Mouse (Mus musculus) heart, postnatal 0 days (tissue): ENCODE measurements around the gene Mst1. TPM values are rescaled to one million over a fixed set of nuclear protein-coding genes. Genes with fewer than 3 reads are reported as not detected.
A peak's percentile ranks its signal among the peaks of the same experiment; 100 is the strongest.

ENCODE experiments used
- ATAC-seq: fragments of 200-750 bp; cut with Nextera tagmentation; 2 replicates; pipeline ENCODE4 v1.8.0; 2017; ENCODE audit warnings: low read depth, moderate number of reproducible peaks, moderate library complexity; ENCODE audit not compliant: insufficient read depth
- DNase-seq: peaks from one replicate; pipeline ENCODE4 v3.0.0-alpha.2; 2016; ENCODE audit warnings: low spot score
- H3K27ac ChIP-seq: fragments of 300-500 bp; sonication (generic); 2 replicates; pipeline ENCODE4 v1.5.1; 2014; ENCODE audit warnings: low read depth, mild to moderate bottlenecking
- H3K27me3 ChIP-seq: fragments of 300-500 bp; sonication (generic); 2 replicates; pipeline ENCODE4 v1.6.1; 2014; ENCODE audit warnings: low read length, mixed read lengths; ENCODE audit not compliant: control insufficient read depth, insufficient read depth
- H3K36me3 ChIP-seq: fragments of 300-500 bp; sonication (generic); replicated peaks from 2 replicates; pipeline ENCODE4 v1.6.1; 2014; ENCODE audit warnings: low read length, mixed read lengths; ENCODE audit not compliant: control insufficient read depth, insufficient read depth
- H3K4me1 ChIP-seq: fragments of 300-500 bp; sonication (generic); 2 replicates; pipeline ENCODE4 v1.6.1; 2014; ENCODE audit warnings: antibody characterized with exemption; ENCODE audit not compliant: control insufficient read depth, insufficient read depth
- H3K4me2 ChIP-seq: fragments of 300-500 bp; sonication (generic); 2 replicates; pipeline ENCODE4 v1.6.1; 2014; ENCODE audit warnings: low read depth, mild to moderate bottlenecking, low read length, moderate library complexity
- H3K4me3 ChIP-seq: fragments of 300-500 bp; sonication (generic); 2 replicates; pipeline ENCODE4 v1.5.1; 2014; ENCODE audit warnings: low read depth, low read length
- H3K9ac ChIP-seq: fragments of 300-500 bp; sonication (generic); replicated peaks from 2 replicates; pipeline ENCODE4 v1.6.1; 2014; ENCODE audit warnings: low read depth, low read length, mixed read lengths
- H3K9me3 ChIP-seq: fragments of 300-500 bp; sonication (generic); replicated peaks from 2 replicates; pipeline ENCODE4 v1.6.1; 2016; ENCODE audit warnings: low read length; ENCODE audit not compliant: control insufficient read depth
- CTCF ChIP-seq: IDR thresholded peaks from 2 replicates; pipeline ENCODE4 v1.5.1; 2016; ENCODE audit warnings: antibody characterized with exemption, control low read depth, low read depth
- EP300 ChIP-seq: IDR thresholded peaks from 2 replicates; pipeline ENCODE4 v1.6.1; 2016; ENCODE audit warnings: antibody characterized with exemption, low read depth
- WGBS: fragments of 180-500 bp; shearing (Covaris S2); extraction: QIAGEN DNeasy Blood & Tissue Kit; methylation state at CpG from one replicate; pipeline ENCODE4 v1.1.7; 2014; 5-methylcytosine and 5-hydroxymethylcytosine counted together
- polyA plus RNA-seq: library from polyadenylated mRNA; unstranded; fragments of >200 nt; fragmentation: Nextera tagmentation; extraction: Ambion mirVana; gene quantifications from 2 replicates; pipeline ENCODE4 v1.2.1, GENCODE M21; 2015
- total RNA-seq: library from RNA; depleted of rRNA; stranded (reverse); fragments of >200 nt; gene quantifications from 2 replicates; pipeline ENCODE4 v1.2.3, GENCODE M21; 2014; ENCODE audit warnings: low replicate concordance

Gene Mst1
- total and polyA plus RNA-seq, 2 experiments from 2014 or later, result not detected

GRCm38 (mm10) chr9:108094184-108094941 lies 14.1 kb downstream of the Mst1 start, which contains the start of gene Apeh:
Apeh (minus strand) TSS chr9:108094606.
- WGBS, result under 1% methylated on average over 52 of the region's 52 CpGs
- Histone ChIP-seq H3K4me2 (peak within 1 kb of the TSS; percentile 91), H3K9ac (peak within 1 kb of the TSS; percentile 75), H3K9me3 (no peaks in the 10 kb centered on the region), H3K4me1 (peaks cover 10% of the 10 kb centered on the region; the same call in 1 of the 2 replicates), H3K36me3 (peaks cover 30% of the 10 kb centered on the region), H3K27ac (peak within 1 kb of the TSS; percentile 81), H3K4me3 (peak within 1 kb of the TSS; percentile 80), H3K27me3 (no peaks in the 10 kb centered on the region)
- DNase-seq (peak; percentile 89), ATAC-seq (peak; percentile 92)
- TF ChIP-seq CTCF, result no peak; the same call in 1 of the 2 replicates
- peak; percentile 29; the same call in 1 of the 2 replicates for TF ChIP-seq EP300

- no peaks in the 10 kb centered on the region for H3K27me3 ChIP-seq
- H3K4me1 ChIP-seq, result peaks cover 10% of the 10 kb centered on the region; the same call in 1 of the 2 replicates
- peak overlapping the region; percentile 80 for H3K4me3 ChIP-seq
- peak overlapping the region; percentile 81 for H3K27ac ChIP-seq
- peak; percentile 12 for ATAC-seq
- H3K4me2 ChIP-seq, result peak overlapping the region; percentile 91
- no peak for DNase-seq
- TF ChIP-seq CTCF (no peak), EP300 (no peak)
- under 1% methylated on average over 16 of the region's 16 CpGs for WGBS
- peak overlapping the region; percentile 75 for H3K9ac ChIP-seq
- H3K36me3 ChIP-seq, result peaks cover 23% of the 10 kb centered on the region
- no peaks in the 10 kb centered on the region for H3K9me3 ChIP-seq
Observed at GRCm38 (mm10) chr9:108094998-108095411, 14.8 kb downstream of the Mst1 start.

- no peaks in the 10 kb centered on the region for H3K9me3 ChIP-seq
- DNase-seq (peak; percentile 85), ATAC-seq (peak; percentile 40; the same call in 1 of the 2 replicates)
- H3K27me3 ChIP-seq, result no peaks in the 10 kb centered on the region
- H3K4me1 ChIP-seq, result peaks cover 10% of the 10 kb centered on the region; the same call in 1 of the 2 replicates
- no peak for TF ChIP-seq EP300
- TF ChIP-seq CTCF, result peak; percentile 78
- peak overlapping the region; percentile 91 for H3K4me2 ChIP-seq
- no peak overlapping the region; the same call in 1 of the 2 replicates for H3K9ac ChIP-seq
- 7% methylated on average over 3 of the region's 3 CpGs for WGBS
- peak overlapping the region; percentile 80 for H3K4me3 ChIP-seq
- no peak overlapping the region for H3K27ac ChIP-seq
- peaks cover 18% of the 10 kb centered on the region for H3K36me3 ChIP-seq
Observed at GRCm38 (mm10) chr9:108095518-108095917, 15.3 kb downstream of the Mst1 start.

- Histone ChIP-seq H3K27ac (no peak overlapping the region), H3K4me2 (no peak overlapping the region), H3K27me3 (no peaks in the 10 kb centered on the region), H3K36me3 (peaks cover 12% of the 10 kb centered on the region), H3K4me3 (no peak overlapping the region), H3K9me3 (no peaks in the 10 kb centered on the region), H3K4me1 (peaks cover 10% of the 10 kb centered on the region; the same call in 1 of the 2 replicates), H3K9ac (no peak overlapping the region)
- DNase-seq (no peak), ATAC-seq (no peak)
- TF ChIP-seq CTCF (no peak; the same call in 1 of the 2 replicates), EP300 (no peak)
- 55% methylated on average over 10 of the region's 10 CpGs for WGBS
Observed at GRCm38 (mm10) chr9:108095949-108096712, 15.9 kb downstream of the Mst1 start.

GRCm38 (mm10) chr9:108099619-108100018 lies 19.4 kb downstream of the Mst1 start:
- Histone ChIP-seq H3K4me2 (no peak overlapping the region), H3K36me3 (no peaks in the 10 kb centered on the region), H3K27ac (no peak overlapping the region), H3K9ac (no peak overlapping the region), H3K4me3 (no peak overlapping the region), H3K9me3 (no peaks in the 10 kb centered on the region), H3K27me3 (no peaks in the 10 kb centered on the region), H3K4me1 (peaks cover 6% of the 10 kb centered on the region; the same call in 1 of the 2 replicates)
- 85% methylated on average over 8 of the region's 8 CpGs for WGBS
- no peak for DNase-seq
- no peak for ATAC-seq
- TF ChIP-seq CTCF (no peak), EP300 (no peak)
